26 mouse cellular contexts compared by ENCODE assay signal in the genomic region with DNA sequence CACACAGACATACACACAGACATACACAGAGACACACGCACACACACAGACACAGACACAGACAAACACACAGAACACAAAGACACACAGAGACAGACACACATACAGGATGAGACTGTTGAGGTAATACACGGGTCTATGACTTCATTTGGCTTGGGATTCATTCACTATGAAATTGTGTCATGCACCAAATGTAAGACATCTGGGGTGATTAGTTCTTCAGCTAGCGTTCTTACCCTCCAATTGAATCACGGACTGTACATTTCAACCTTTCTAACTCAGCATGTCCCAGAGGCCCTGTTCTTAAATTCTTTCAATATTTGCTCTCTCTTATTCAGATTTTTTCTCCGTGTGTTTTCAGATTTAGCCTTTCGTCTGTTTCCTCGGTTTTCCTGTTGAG. TPM values are rescaled to one million over a fixed set of nuclear protein-coding genes. Genes with fewer than 3 reads are reported as not detected.
DNase-seq lines count a peak whose midpoint lies in the region; ATAC-seq and TF ChIP-seq lines count a peak whose summit lies in the region.
"Had no signal": no experiment of that assay in that cellular context is flagged by ENCODE, and none has a peak within 500 bp of the region (broad histone marks: within the 10 kb centered on the region; RNA-seq: fewer than 3 reads in every experiment).

No protein-coding gene starts in this region.

- no peak for ATAC-seq in lung, postnatal 0 days
- peak; percentile 64; the same call in 1 of the 2 replicates for ATAC-seq in embryonic facial prominence, embryonic 14.5 days (ENCODE audit: low read depth)
- no peak for ATAC-seq in limb, embryonic 15.5 days (ENCODE audit: insufficient number of reproducible peaks, low FRiP score, low TSS enrichment, low read depth)
- ATAC-seq: forebrain, embryonic 16.5 days; intestine, embryonic 16.5 days had no signal

- no peak overlapping the region for H3K9ac ChIP-seq in lung, postnatal 0 days (replicated peaks; ENCODE audit: low read depth)
- no peak overlapping the region for H3K9ac ChIP-seq in embryonic facial prominence, embryonic 14.5 days (ENCODE audit: low read depth, low read length)
- no peak overlapping the region for H3K9ac ChIP-seq in limb, embryonic 15.5 days
- H3K9ac ChIP-seq: heart, embryonic 15.5 days; hindbrain, embryonic 15.5 days had no signal

- WGBS in lung, postnatal 0 days: 47% methylated on average over 7 of the region's 7 CpGs
- WGBS in embryonic facial prominence, embryonic 14.5 days: 37% methylated on average over 7 of the region's 7 CpGs
- 52% methylated on average over 7 of the region's 7 CpGs for WGBS in limb, embryonic 15.5 days

- H3K4me2 ChIP-seq in lung, postnatal 0 days (replicated peaks; ENCODE audit: low read depth, low read length): no peak overlapping the region
- no peak overlapping the region for H3K4me2 ChIP-seq in embryonic facial prominence, embryonic 14.5 days (ENCODE audit: low read depth, low read length)
- no peak overlapping the region for H3K4me2 ChIP-seq in limb, embryonic 15.5 days
- H3K4me2 ChIP-seq: heart, embryonic 11.5 days; heart, embryonic 15.5 days; hindbrain, embryonic 15.5 days had no signal

- H3K36me3 ChIP-seq in lung, postnatal 0 days (ENCODE audit: insufficient read depth, low read length): no peaks in the 10 kb centered on the region
- H3K36me3 ChIP-seq in embryonic facial prominence, embryonic 14.5 days (ENCODE audit: control insufficient read depth, insufficient read depth, low read length): no peaks in the 10 kb centered on the region
- no peaks in the 10 kb centered on the region for H3K36me3 ChIP-seq in limb, embryonic 15.5 days
- H3K36me3 ChIP-seq: forebrain, embryonic 10.5 days; heart, embryonic 15.5 days; hindbrain, embryonic 15.5 days had no signal

- no peak overlapping the region for H3K4me3 ChIP-seq in lung, postnatal 0 days (ENCODE audit: low read depth, low read length)
- no peak overlapping the region for H3K4me3 ChIP-seq in embryonic facial prominence, embryonic 14.5 days (ENCODE audit: low read depth, low read length)
- no peak overlapping the region for H3K4me3 ChIP-seq in limb, embryonic 15.5 days
- H3K4me3 ChIP-seq: erythroblast, embryonic 14.5 days; forebrain, embryonic 10.5 days; heart, adult 2 months; heart, embryonic 15.5 days; hindbrain, embryonic 15.5 days had no signal

- intact Hi-C loops in left cerebral cortex, postnatal 14 days (cut with DNase I): no loop called here

- H3K27me3 ChIP-seq in lung, postnatal 0 days (replicated peaks; ENCODE audit: insufficient read depth, low read length): no peaks in the 10 kb centered on the region
- no peaks in the 10 kb centered on the region for H3K27me3 ChIP-seq in embryonic facial prominence, embryonic 14.5 days (replicated peaks; ENCODE audit: control insufficient read depth, insufficient read depth, low read length)
- no peaks in the 10 kb centered on the region for H3K27me3 ChIP-seq in limb, embryonic 15.5 days
- H3K27me3 ChIP-seq: heart, embryonic 15.5 days; hindbrain, embryonic 15.5 days had no signal

- TF ChIP-seq CTCF in lung, postnatal 0 days (IDR thresholded peaks at IDR 0.05): no peak

- no peak overlapping the region for H3K27ac ChIP-seq in lung, postnatal 0 days (ENCODE audit: low read length)
- H3K27ac ChIP-seq in embryonic facial prominence, embryonic 14.5 days (replicated peaks; ENCODE audit: low read depth, low read length): peak overlapping the region; percentile 39; the same call in 1 of the 2 replicates
- H3K27ac ChIP-seq in limb, embryonic 15.5 days: peak overlapping the region; percentile 57
- H3K27ac ChIP-seq: heart, adult 2 months; heart, embryonic 15.5 days; hindbrain, embryonic 15.5 days had no signal

- H3K4me1 ChIP-seq in lung, postnatal 0 days (ENCODE audit: insufficient read depth, low read depth, low read length): no peaks in the 10 kb centered on the region
- peaks cover 20% of the 10 kb centered on the region; the same call in 1 of the 2 replicates for H3K4me1 ChIP-seq in embryonic facial prominence, embryonic 14.5 days (ENCODE audit: control insufficient read depth, insufficient read depth, low read length)
- peaks cover 21% of the 10 kb centered on the region for H3K4me1 ChIP-seq in limb, embryonic 15.5 days
- H3K4me1 ChIP-seq: hindbrain, embryonic 15.5 days had no signal

- DNase-seq in lung, postnatal 0 days (ENCODE audit: low spot score): peak; percentile 39
- DNase-seq in lung, postnatal 4 days: no peak
- peak; percentile 80 for DNase-seq in embryonic facial prominence, embryonic 14.5 days (ENCODE audit: low spot score)
- DNase-seq in cerebellum, postnatal 10 days: no peak
- DNase-seq in layer of hippocampus, adult 9-10 months (ENCODE audit: low spot score): no peak
- DNase-seq in left cerebral cortex, postnatal 14 days (ENCODE audit: low spot score in 2 of 2): no peak
- DNase-seq: adrenal gland, adult 8-10 months; adrenal gland, postnatal 36 days; cerebellum, adult 2 months; cerebellum, postnatal 25 days; gastrocnemius, postnatal 10 days; heart, adult 2 months; heart, postnatal 36 days had no signal

- H3K9me3 ChIP-seq in lung, postnatal 0 days (ENCODE audit: low read length): no peaks in the 10 kb centered on the region
- no peaks in the 10 kb centered on the region for H3K9me3 ChIP-seq in embryonic facial prominence, embryonic 14.5 days (ENCODE audit: control insufficient read depth, low read length)
- no peaks in the 10 kb centered on the region for H3K9me3 ChIP-seq in limb, embryonic 15.5 days
- H3K9me3 ChIP-seq: forebrain, embryonic 10.5 days; heart, embryonic 15.5 days; hindbrain, embryonic 15.5 days had no signal

- TF ChIP-seq EP300 in lung, postnatal 0 days (IDR thresholded peaks at IDR 0.05): no peak

RNA-seq across cellular contexts. Expression of a gene that starts 28.8 kb away (rescaled TPM):
- 21.7 and 23.9 TPM in 2 replicates for polyA plus RNA-seq in lung, postnatal 0 days (2015; fragmentation: Nextera tagmentation; extraction: Ambion mirVana)
- polyA plus RNA-seq in embryonic facial prominence, embryonic 14.5 days (2014; fragmentation: Nextera tagmentation; extraction: Ambion mirVana): 1.00 and 5.9 TPM in 2 replicates
- not detected in 2 replicates for polyA plus RNA-seq in limb, embryonic 15.5 days (2015; fragmentation: Nextera tagmentation; extraction: Ambion mirVana)
- total RNA-seq in left cerebral cortex, postnatal 14 days (2021): not detected
- total RNA-seq: adrenal gland, adult 8-10 months; adrenal gland, postnatal 36 days; ES-E14; gastrocnemius, postnatal 10 days; gastrocnemius, postnatal 4 days; heart, adult 2 months; heart, postnatal 36 days had no signal
- polyA plus RNA-seq: erythroblast, embryonic 14.5 days; forebrain, embryonic 10.5 days; frontal cortex, adult 2 months; heart, embryonic 11.5 days; heart, embryonic 15.5 days; intestine, embryonic 16.5 days had no signal

RNA-seq across cellular contexts. Expression of a gene that starts 32.9 kb away (rescaled TPM):
- 0.10 and 0.12 TPM in 2 replicates for polyA plus RNA-seq in lung, postnatal 0 days (2015; fragmentation: Nextera tagmentation; extraction: Ambion mirVana)
- 0.47 and 0.54 TPM in 2 replicates for polyA plus RNA-seq in embryonic facial prominence, embryonic 14.5 days (2014; fragmentation: Nextera tagmentation; extraction: Ambion mirVana)
- polyA plus RNA-seq in limb, embryonic 15.5 days (2015; fragmentation: Nextera tagmentation; extraction: Ambion mirVana): 0.30 and 0.33 TPM in 2 replicates
- 10 to 100 TPM; 14.2 to 14.5 TPM for total RNA-seq in left cerebral cortex, postnatal 14 days (2021)
- total RNA-seq: heart, adult 2 months; heart, postnatal 36 days had no signal
- polyA plus RNA-seq: erythroblast, embryonic 14.5 days had no signal

RNA-seq across cellular contexts. Expression of a gene that starts 51.0 kb away (rescaled TPM):
- polyA plus RNA-seq in lung, postnatal 0 days (2015; fragmentation: Nextera tagmentation; extraction: Ambion mirVana): 0.26 TPM in 1 of 2 replicates, not detected in the other
- polyA plus RNA-seq in embryonic facial prominence, embryonic 14.5 days (2014; fragmentation: Nextera tagmentation; extraction: Ambion mirVana): not detected in 2 replicates
- not detected in 2 replicates for polyA plus RNA-seq in limb, embryonic 15.5 days (2015; fragmentation: Nextera tagmentation; extraction: Ambion mirVana)
- not detected for total RNA-seq in left cerebral cortex, postnatal 14 days (2021)
- total RNA-seq: ES-E14; gastrocnemius, postnatal 10 days; gastrocnemius, postnatal 4 days; heart, adult 2 months; heart, postnatal 36 days had no signal
- polyA plus RNA-seq: cerebellum, adult 2 months; cortical plate, adult 2 months; erythroblast, embryonic 14.5 days; forebrain, embryonic 10.5 days; forebrain, embryonic 16.5 days; frontal cortex, adult 2 months; heart, adult 2 months; heart, embryonic 11.5 days; heart, embryonic 15.5 days; hindbrain, embryonic 11.5 days; hindbrain, embryonic 15.5 days; intestine, embryonic 16.5 days had no signal

Comparison
In these comparisons a context has a peak if more than half of its experiments do, and no peak if none do; other contexts are left out.
1. DNase-seq: peak in lung, postnatal 0 days (single experiment) and embryonic facial prominence, embryonic 14.5 days (single experiment); none in lung, postnatal 4 days (0 of 2), cerebellum, postnatal 10 days (0 of 2), layer of hippocampus, adult 9-10 months (single experiment) and left cerebral cortex, postnatal 14 days (0 of 2).